Mouse (Mus musculus): ENCODE data around the gene Anp32a.

Anp32a gene

DNA sequence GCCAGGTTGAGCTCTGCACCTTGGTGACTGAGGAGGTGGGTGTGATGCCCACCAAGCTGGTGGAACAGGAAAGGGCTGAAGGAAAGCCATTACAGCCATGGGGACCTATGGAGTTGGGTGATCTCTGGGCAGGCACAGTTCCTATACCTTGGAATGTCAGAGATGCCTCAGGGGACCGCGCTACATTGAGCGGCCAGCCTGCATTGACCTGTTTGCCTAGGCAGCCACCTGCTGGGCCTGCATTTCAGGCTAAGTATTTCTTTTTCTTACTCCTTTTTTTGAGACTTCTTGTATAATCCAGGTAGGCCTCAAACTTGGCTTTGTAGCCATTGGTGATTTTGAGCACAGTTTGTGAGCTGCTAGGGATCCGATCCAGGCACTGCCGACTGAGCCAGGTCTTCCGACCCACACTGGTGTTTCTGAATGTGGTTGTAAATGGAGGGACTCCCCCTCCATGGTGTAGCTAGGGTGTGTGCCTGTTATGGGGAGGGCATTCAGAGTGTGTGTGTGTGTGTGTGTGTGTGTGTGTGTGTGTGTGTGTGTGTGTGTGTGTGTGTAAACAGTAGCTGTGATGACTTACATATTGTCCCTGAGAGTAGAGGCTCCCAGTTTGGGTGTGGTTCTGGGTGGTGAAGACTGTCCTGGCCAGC lies 27.3 kb downstream of the Anp32a start:
- DNase-seq (ENCODE audit: low read depth, low spot score), result no peak

DNA sequence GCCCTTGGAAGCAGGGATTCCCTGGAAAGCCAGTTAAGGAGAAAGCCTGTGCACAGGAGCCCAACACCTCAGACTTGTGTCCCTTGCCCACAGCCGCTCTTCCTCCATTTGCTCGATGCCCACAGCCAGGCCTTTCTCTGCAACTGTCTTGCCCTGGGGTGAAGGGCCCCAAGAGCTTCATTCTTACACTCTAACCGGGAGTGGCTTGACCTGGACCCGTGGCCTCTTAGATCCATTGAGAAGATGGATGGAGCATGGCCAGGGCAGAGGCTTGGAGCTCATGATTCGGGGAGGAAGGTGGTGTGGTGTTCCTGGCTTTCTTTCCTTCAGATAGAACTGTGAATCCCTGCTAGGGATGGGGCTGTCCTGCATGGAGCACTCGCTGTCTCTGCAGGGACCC lies 28.1 kb downstream of the Anp32a start:
- no peak for DNase-seq (ENCODE audit: low read depth, low spot score)

DNA sequence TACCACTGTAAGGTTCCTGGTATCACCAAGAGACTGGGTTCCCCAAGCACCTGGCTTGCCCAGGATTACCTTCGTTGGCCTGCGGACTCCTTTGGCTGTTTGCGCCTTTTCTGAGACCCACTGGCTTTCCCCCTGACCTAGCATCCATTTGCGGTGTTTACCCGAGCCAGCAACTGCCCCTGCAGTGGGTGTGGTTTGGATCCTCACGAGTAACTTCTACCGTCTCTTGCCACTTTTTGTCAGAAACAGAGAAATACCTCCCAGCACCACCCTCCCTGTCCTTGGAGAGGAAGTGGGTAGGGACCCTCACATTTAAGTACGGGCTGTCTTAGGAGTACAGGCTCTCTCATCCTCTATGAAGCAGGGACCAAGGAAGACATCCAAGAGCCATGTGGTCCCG lies 29.1 kb downstream of the Anp32a start:
- no peak for DNase-seq (ENCODE audit: low read depth, low spot score)

DNA sequence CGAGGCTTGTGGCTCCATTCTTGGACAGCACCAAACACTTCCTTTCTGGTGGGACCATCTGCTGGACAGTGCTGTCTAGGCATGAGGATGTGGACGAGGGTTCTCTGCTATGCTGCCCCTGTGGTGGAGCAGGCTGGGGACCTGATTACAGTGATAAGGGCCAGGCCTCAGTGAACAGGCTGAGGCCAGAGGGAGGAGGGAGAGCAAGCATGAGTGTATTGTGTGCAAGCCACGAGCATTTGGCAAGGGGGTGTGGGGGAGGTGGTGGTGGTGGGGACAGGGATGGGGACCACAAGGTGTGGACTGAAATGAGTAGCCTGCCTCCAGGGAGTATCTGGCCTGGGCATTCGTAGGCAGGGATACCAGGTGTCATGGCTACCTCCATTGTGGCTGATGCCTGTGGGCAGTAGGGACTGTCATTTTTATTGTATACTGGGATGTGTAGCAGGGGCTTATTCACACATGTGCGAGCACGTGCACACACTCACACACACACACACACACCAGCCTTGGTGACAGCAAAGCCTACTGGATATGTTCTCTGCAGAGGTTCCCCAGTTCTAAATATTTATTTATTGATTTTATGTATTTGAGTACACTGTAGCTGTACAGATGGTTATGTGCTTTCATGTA lies 29.7 kb downstream of the Anp32a start:
- no peak for DNase-seq (ENCODE audit: low read depth, low spot score)

DNA sequence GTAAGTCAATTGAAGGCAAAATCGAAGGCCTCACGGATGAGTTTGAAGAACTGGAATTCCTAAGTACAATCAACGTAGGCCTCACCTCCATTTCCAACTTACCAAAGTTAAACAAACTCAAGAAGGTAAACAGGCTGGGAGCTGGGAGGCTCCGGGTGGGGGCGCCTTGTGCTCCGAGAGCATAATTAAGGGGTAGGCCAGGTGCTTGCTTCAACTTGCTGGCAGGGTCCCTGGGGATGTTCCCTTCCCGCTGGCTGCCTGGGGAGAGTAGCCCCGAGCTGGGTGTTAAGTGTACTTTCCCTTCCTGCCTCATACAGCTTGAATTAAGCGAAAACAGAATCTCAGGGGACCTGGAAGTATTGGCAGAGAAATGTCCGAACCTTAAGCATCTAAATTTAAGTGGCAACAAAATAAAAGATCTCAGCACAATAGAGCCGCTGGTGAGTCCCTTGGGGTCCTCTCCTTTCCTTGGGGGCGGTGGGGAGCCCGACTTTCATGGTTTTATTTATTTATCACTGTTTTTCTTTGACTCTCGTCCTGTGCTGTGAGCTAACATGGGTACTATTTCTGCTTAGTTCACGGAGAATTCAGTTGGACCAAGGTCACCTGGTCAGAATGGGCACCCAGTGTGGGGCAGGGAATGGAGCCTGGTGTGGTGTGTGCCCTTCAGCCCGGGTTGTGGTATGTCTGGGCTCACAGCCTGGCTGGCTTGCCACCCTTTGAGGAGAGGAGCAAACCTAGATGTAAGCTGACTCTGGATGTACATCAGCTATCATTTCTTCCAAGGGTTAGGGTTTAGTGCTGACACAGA lies 30.9 kb downstream of the Anp32a start:
- DNase-seq (ENCODE audit: low read depth, low spot score), result no peak

DNA sequence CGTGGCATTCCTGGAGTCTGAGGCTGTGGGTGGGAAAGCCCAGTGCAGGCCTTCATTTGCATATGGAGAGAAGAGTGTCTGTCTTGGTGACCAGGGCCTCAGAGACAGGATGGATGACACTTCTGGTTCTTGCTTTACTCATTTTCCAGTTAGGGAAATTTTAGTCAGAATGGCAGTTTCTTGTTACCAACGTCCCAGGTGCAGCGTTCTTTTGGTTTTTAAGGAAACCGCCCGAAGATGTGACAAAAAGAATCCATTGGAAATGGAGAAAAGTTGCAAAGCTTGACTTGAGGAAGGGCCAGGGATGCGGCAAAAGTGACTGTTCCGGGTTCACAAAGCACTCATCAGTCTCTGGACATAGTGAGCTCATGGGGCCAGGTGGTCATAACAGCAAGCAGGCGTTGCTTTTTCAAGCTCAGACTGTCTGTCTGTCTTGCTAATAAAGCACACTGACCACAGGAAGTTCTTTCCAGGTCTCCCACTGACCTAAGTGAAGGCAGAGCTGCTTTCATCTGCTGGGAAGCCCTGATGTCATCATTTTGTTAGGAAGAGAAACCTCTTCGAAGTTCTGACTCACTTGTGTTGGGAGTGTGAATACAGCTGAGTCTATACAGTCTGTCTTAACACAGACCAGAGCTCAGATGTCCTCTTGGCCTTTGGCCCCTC lies 31.6 kb downstream of the Anp32a start:
- DNase-seq (ENCODE audit: low read depth, low spot score), result no peak

DNA sequence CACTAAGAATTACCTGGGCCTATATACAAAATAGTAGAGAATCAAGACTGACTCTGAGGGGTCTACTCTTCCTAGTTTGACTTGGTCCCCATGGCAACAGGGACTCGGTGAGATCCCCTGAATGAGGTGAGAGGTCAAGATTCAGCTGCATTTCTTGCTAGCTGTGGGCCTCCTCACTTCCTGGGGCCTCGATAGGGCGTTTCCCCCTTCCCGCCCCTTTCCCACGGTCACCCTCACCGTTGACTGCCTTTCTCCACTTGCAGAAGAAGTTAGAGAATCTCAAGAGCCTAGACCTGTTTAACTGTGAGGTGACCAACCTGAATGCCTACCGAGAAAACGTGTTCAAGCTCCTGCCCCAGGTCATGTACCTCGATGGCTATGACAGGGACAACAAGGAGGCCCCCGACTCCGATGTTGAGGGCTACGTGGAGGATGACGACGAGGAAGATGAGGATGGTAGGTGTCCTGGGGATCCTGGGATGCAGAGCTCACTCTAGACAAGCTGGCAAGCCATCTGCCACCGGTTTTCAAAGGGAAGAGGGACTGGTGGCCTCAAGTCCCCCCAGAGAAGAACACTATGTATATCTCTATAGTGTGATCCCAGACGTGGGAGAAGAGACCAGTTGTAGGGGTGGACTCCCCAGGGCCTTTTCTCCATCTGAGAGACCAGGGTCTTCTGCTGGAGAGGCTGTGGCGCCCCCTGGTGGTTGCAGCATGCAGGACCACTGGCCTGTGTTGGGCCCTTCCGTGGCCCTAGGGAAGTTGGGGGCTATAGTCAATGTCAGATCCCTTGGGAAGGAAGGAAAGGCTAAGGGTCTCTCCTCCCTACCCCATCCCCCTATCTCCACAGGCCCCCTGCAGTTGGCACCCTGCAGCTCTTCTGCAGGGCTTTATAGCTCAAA lies 32.4 kb downstream of the Anp32a start:
- DNase-seq (ENCODE audit: low read depth, low spot score), result peak; percentile 73

DNA sequence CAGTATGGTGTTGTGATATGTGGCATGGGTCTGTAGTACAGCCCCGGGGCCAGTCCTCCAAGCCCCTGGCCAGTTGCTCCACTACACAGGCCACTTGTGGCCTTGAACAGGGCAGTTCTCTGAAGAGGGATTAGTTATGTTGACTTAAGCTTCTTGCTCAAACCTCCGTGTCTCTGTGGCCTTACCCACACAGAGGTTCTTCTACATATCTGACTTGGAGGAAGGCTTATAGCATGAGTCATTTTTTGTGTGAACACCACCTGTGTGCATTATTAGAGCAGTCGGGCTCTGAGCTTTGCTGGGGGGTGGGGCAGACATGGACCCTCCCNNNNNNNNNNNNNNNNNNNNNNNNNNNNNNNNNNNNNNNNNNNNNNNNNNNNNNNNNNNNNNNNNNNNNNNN lies 33.2 kb downstream of the Anp32a start:
- DNase-seq (ENCODE audit: low read depth, low spot score), result no peak

DNA sequence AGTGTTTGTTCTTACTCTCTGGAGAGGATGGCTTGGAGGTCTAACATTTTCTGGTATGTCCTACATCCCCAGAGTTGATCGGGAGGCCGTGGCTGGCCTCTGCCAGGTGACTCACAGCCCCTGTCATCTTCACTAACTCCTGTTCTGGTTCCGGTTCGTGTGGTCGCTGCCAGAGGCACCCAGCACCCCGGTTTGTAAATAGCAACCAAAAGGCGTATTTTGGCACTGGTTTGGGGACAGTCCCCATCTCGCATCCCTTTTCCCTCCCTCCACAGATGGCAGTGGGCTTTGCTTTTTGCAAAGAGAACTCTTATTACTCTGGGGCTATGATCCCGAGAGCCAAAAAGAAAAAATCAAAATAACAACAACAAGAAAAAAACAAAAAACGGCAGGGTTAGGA lies 36.8 kb downstream of the Anp32a start:
- peak; percentile 62 for DNase-seq (ENCODE audit: low read depth, low spot score)

DNA sequence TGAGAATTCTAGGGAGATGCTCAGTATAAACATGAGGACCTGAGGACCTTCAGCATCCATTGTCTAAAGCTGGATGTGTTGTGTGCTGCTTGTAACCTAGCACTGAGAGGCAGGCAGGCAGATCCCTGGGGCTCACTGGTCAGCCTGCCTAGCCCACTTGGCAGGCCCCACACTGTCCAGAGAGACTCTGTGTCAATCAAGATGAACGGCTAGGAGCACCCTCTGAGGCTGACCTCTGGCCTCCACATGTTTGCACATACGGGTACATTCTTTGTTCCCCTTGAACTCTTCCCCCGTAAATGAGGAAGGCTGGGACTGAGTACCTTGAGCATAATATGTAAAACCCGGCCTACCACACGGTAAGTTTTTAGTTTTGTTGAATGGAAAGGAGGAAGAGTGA lies 39.3 kb downstream of the Anp32a start:
- no peak for DNase-seq (ENCODE audit: low read depth, low spot score)

DNA sequence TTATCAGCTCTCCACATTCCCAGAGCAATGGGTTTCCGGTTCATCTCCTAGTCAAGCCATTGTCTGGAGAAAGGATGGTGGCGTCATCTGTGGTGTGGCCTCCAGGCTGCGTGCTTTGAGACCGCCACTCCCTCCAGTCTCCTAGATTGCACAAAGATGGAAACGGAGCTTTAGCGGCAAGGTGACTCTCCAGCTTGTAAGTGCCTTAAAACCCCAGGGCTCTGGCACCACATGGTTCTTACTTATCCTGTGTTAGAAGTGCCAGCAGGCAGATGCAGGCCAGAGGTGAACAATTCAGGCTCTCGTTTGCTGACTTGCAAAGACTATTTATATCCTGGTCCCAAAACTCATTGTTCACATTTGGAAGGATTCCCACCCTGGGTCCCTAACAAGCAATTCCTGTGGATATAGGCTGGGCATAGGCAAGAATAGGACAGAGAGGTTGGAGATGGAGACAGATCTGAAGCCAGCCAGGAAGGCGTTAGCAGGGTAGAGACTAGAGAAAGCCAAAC lies 40.4 kb downstream of the Anp32a start:
- DNase-seq (ENCODE audit: low read depth, low spot score), result no peak

DNA sequence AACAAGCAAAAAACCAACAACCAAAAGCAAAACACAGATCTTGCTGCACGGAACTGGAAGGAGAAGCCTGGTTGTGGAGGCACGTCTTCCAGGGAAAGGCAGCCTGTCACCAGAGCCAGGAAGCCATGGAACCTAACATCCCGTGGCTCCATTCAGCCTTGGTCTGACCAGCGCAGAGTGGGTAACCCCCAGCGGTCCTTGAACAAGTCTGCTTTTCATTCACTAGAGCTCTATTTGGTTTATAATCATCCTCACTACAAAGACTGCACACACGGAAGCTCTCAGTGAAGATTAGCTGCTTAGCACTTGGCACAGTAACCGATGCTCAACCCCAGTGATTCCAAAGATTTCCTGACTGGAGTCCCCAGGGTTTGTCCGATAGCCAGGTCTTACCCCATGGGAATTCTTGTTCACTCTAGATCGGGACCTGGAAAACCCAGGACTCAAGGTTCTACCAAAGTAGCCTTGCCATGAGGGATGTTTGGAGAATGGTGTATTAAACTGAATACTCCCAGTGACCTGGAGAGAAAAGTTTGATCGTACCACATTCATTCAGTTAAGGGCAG lies 41.5 kb downstream of the Anp32a start:
- DNase-seq (ENCODE audit: low read depth, low spot score), result no peak

DNA sequence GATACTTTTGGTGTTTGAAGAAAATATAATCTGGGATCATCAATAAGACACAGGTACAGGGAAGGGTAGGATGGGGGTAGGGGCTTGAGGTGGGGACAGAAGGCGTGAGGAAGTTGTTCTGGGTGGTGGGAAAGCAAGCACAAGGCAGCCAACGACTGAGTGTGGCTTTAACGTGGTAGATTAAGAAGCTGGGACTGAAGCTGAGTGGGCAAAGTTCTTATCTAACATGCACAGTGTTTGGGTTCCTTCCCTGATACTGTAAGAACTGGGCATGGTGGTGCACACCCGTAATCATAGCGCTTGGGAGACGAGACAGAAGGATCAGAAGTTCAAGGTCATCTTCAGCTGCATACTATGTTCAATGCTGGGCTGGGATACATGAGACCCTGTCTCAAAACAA lies 44.0 kb downstream of the Anp32a start:
- no peak for DNase-seq (ENCODE audit: low read depth, low spot score)

DNA sequence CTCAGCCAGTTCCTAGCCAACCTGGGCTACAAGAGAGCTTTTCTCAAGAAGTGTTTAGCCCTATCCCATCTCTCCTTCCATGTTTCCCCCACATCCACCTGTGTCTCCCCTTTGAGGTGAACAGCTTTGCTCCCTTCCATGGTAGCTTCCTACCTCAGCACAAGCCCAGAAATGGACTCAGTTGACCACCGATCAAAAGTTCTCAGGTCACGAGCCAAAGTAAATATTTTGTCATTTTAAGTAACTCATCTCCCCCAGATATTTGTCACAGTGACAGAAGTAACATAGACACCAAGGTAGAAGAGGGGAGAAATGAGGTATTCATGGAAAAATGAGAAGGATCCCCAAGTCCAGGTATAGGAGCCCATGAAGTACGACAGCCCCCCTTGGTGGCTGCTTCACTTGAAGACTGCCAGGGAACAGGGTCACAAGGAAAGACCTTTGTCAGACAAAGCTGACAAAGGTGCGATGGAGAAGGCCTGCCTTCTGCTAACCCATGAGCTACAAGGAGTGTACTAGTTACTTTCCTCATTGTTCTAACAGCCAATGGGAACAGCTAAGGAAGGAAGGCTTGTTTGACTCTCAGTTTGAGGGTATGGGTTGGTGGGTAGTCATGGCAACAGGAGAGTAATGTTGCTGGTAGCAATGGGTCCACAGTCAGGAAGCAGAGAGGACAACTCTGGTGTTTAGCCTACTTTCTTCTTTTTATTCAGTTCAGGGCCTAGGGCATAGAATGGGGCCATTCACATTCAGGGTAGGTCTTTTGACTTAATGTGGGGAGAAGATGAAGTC lies 44.8 kb downstream of the Anp32a start:
- no peak for DNase-seq (ENCODE audit: low read depth, low spot score)

DNA sequence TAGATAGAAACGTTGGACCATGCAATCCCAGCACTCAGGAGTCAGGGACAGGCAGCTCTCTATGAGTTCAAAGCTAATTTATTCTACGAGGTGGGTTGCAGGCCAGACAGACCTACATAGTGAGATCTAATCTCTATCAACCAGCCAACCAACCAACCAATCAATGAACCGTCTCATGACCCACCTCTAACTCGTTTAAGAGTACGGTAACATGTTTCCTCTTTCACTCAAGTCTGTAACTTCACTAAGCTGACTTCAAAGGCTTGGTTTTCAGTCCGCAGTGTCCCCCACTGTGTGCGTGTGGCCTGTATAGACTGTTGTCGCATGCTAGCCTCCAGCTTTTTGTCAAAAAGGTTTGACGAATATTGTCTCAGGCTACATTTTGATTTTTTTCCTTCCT lies 48.6 kb downstream of the Anp32a start:
- DNase-seq (ENCODE audit: low read depth, low spot score), result no peak

DNA sequence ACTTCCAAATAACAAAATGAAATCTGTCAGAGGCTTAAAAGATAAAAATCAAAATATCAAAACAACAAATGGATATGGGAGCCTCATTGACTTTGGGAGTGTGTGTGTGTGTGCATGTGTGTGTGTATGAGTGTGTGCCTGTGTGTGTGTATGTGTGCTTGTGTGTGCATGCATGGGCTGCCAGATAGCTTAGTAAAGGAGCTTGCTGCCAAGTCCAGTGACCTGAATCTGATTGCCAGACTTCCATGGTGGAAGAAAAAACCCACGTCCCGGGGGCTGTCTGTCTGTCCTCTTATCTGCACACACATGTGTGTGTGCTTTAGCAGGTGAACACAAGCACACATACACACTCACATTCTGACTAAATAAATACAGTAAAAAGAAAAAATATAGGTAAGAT lies 52.4 kb downstream of the Anp32a start:
- no peak for DNase-seq (ENCODE audit: low read depth, low spot score)

DNA sequence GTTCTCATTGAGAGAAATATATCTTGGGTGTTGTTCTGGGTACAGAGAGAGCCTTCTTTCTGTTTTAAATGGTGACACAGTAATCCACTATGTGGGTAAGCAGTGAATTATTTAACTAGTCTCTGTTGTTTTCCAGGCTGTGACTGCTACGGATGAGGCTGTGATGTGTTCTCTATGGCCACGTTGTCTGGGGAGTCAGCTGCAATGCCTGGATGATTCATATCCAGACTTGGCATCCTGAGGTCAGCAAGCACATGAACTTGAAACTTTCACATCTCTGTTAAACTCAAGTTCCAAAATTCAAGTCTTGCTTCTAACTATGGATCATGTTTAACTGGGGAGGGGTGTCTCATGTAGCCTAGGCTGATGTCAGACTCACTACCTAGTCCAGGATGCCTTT lies 53.1 kb downstream of the Anp32a start:
- DNase-seq (ENCODE audit: low read depth, low spot score), result no peak

DNA sequence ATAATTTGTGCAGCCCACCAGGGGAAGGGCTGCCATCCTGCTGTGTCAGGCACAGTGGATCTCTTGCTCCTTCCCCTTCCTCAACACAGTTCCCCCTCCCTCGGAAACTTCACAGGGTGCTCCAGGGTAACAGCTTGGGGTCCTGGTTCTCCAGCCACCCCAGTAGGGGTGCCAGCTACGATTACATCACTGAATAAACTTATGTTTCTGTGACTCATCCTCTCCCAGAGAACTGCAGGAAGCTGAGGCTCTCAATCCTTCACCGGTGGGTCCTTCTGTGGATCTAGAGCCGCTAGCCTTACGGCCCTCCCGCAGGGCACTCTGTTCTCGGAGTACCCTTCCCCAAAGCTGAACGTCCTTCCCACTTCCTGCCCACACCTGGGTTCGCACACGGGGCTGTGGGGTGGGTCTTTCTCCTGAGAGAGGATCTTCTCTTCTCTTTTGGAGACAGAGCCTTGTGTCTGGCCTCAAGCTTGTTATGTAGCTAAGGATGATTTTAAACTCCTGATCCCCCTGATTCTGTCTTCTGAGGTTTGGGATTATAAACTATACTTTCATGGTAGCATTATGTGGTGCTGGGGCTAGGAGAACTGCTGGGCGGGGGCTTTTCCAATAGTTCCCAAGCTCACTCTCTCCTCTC lies 59.6 kb downstream of the Anp32a start:
- no peak for DNase-seq (ENCODE audit: low read depth, low spot score)

DNA sequence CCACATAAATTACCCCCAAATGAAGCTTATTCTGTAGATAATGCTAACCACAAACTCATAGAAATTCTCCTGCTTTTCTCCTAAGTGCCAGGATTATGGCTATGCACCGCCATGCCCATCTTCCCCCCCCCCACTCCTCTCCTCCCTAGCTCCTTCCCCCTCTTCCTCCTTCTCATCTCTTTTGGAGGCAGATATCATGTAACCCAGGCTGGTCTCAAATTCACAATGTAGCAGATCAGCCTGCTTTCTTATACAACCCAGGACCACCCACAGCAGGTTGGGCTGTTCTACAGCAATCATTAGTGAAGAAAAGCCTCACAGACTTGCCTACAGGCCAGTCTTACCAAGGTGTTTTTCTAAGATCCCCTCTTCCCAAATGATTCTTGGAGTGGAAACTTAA lies 60.5 kb downstream of the Anp32a start:
- no peak for DNase-seq (ENCODE audit: low read depth, low spot score)

Data from brain, adult 2 months (tissue).